Mouse (Mus musculus) myocyte (in vitro differentiated cells): ENCODE measurements around the gene Prrc2c.

ENCODE experiments used
- CEBPB ChIP-seq: IDR thresholded peaks from 2 replicates; pipeline ENCODE4 v1.6.1; 2011; ENCODE audit warnings: mild to moderate bottlenecking, moderate library complexity; ENCODE audit not compliant: poor library complexity, insufficient read depth, severe bottlenecking
- E2F4 ChIP-seq: IDR thresholded peaks from one replicate; pipeline ENCODE4 v1.6.1; 2011; ENCODE audit warnings: mild to moderate bottlenecking, control low read depth, moderate library complexity; ENCODE audit not compliant: insufficient read depth
- MAX ChIP-seq: IDR thresholded peaks from one replicate; pipeline ENCODE4 v1.6.1; 2011; ENCODE audit warnings: low read depth, mild to moderate bottlenecking, control low read depth
- MYOD1 ChIP-seq, 3 experiments: IDR thresholded peaks; one replicate each; pipeline ENCODE4 v1.6.1; 2011; ENCODE audit warnings: control low read depth in 2 of 3, low read depth in 2 of 3, mild to moderate bottlenecking in 2 of 3, moderate library complexity in 1 of 3; ENCODE audit not compliant: insufficient read length in 2 of 3, control insufficient read depth in 1 of 3
- MYOG ChIP-seq, 3 experiments: IDR thresholded peaks; one replicate each; pipeline ENCODE4 v1.6.1; 2011; ENCODE audit warnings: control low read depth in 2 of 3, low read depth in 2 of 3, mild to moderate bottlenecking in 2 of 3; ENCODE audit not compliant: insufficient read length in 2 of 3, control insufficient read depth in 1 of 3, insufficient read depth in 1 of 3
- POLR2A ChIP-seq: IDR thresholded peaks from one replicate; pipeline ENCODE4 v1.6.1; 2011; ENCODE audit warnings: low read depth, mild to moderate bottlenecking, control low read depth, moderate library complexity; ENCODE audit not compliant: insufficient read length
- POLR2AphosphoS2 ChIP-seq: IDR thresholded peaks from one replicate; pipeline ENCODE4 v1.6.1; 2011; ENCODE audit warnings: low read depth, control low read depth; ENCODE audit not compliant: insufficient read length
- REST ChIP-seq: IDR thresholded peaks from one replicate; pipeline ENCODE4 v1.6.1; 2011; ENCODE audit warnings: mild to moderate bottlenecking, control low read depth, moderate library complexity; ENCODE audit not compliant: insufficient read depth, insufficient read length
- SRF ChIP-seq: IDR thresholded peaks from one replicate; pipeline ENCODE4 v1.6.1; 2011; ENCODE audit warnings: low read depth; ENCODE audit not compliant: control insufficient read depth, insufficient read length
- TCF12 ChIP-seq: IDR thresholded peaks from one replicate; pipeline ENCODE4 v1.6.1; 2011; ENCODE audit warnings: mild to moderate bottlenecking, control low read depth; ENCODE audit not compliant: poor library complexity, insufficient read depth, severe bottlenecking
- TCF3 ChIP-seq: IDR thresholded peaks from one replicate; pipeline ENCODE4 v1.6.1; 2011; ENCODE audit warnings: low read depth, control low read depth; ENCODE audit not compliant: insufficient read length
- USF1 ChIP-seq: IDR thresholded peaks from one replicate; pipeline ENCODE4 v1.6.1; 2011; ENCODE audit warnings: low read depth, mild to moderate bottlenecking, control low read depth, moderate library complexity

GRCm38 (mm10) chr1:162646083-162646686 is 94.2 kb downstream of the Prrc2c start:
- TF ChIP-seq POLR2A, result no peak
- no peak for TF ChIP-seq USF1
- no peak for TF ChIP-seq TCF3
- TF ChIP-seq POLR2AphosphoS2, result no peak
- no peak for TF ChIP-seq MAX
- no peak for TF ChIP-seq CEBPB
- no peak for TF ChIP-seq E2F4
- TF ChIP-seq MYOG (IDR thresholded peaks at IDR 0.05; ENCODE audit: control insufficient read depth in 1 of 3, insufficient read depth in 1 of 3, insufficient read length in 2 of 3, low read depth in 2 of 3), result no peak
- no peak for TF ChIP-seq REST
- TF ChIP-seq MYOD1 (IDR thresholded peaks at IDR 0.05; ENCODE audit: control insufficient read depth in 1 of 3, insufficient read length in 2 of 3, low read depth in 2 of 3), result no peak
- no peak for TF ChIP-seq TCF12
- no peak for TF ChIP-seq SRF
